Mouse (Mus musculus) kidney, adult 2 months (tissue): ENCODE results near the gene Eif2b1.

ENCODE experiments used
- CTCF ChIP-seq: fragments of 200-500 bp; conservative IDR thresholded peaks from 2 replicates; pipeline ENCODE4 v1.5.1; 2011; ENCODE audit warnings: low read depth, mild to moderate bottlenecking, control low read depth, low read length, moderate library complexity, mixed read lengths; ENCODE audit not compliant: insufficient read depth, insufficient read length
- POLR2A ChIP-seq: fragments of 200-500 bp; IDR thresholded peaks from one replicate; pipeline ENCODE4 v1.6.1; 2011; ENCODE audit warnings: low read depth, low read length, control low read depth

- TF ChIP-seq POLR2A (peak; percentile 60), CTCF (no peak)
Measured at GRCm38 (mm10) chr5:124578633-124579317, at the start of gene Eif2b1, which contains the start of gene Gtf2h3.
